Comparison of ENCODE assay signal across 10 mouse cellular contexts in genomic region chr5:146158326-146158725, GRCm38 (mm10). TPM values are rescaled to one million over a fixed set of nuclear protein-coding genes. Genes with fewer than 3 reads are reported as not detected.
DNase-seq lines count a peak whose midpoint lies in the region.
"Not testable (repeated sequence)": the region's sequence is repeated elsewhere in the genome, so short reads cannot be mapped to it uniquely, and the experiment has no call there.
"Had no signal": no experiment of that assay in that cellular context is flagged by ENCODE, and none has a peak within 500 bp of the region (broad histone marks: within the 10 kb centered on the region; RNA-seq: fewer than 3 reads in every experiment).

No protein-coding gene starts in this region.

- not testable (repeated sequence) for H3K4me3 ChIP-seq in heart, embryonic 10.5 days

- not testable (repeated sequence) for H3K36me3 ChIP-seq in heart, embryonic 10.5 days

- H3K9me3 ChIP-seq in heart, embryonic 10.5 days = not testable (repeated sequence)

- DNase-seq in heart, adult 11 months = peak; percentile 43
- peak; percentile 64 for DNase-seq in heart, embryonic 10.5 days (ENCODE audit: low spot score)

- not testable (repeated sequence) for H3K27ac ChIP-seq in heart, embryonic 10.5 days

- H3K27me3 ChIP-seq in heart, embryonic 10.5 days (ENCODE audit: insufficient read depth, poor library complexity, severe bottlenecking) = not testable (repeated sequence)

- whole genome bisulfite sequencing in heart, embryonic 10.5 days = 82% methylated on average over 4 of the region's 4 CpGs

- H3K4me1 ChIP-seq in heart, embryonic 10.5 days = not testable (repeated sequence)

RNA-seq across cellular contexts. Expression of gene Gm5565, which starts 2.0 kb away (rescaled TPM):
- polyA plus RNA-seq in heart, embryonic 10.5 days (2016; fragmentation: Nextera tagmentation; extraction: Ambion mirVana) = not detected in 2 replicates
- polyA plus RNA-seq: activated CD4-positive, CD25-positive, alpha-beta regulatory T cell, adult 4 months; adrenal gland, adult 2 months; brain, embryonic 14.5 days; C2C12; CD4-positive, CD25-positive, alpha-beta regulatory T cell, adult 4 months; cerebellum, adult 2 months; G1E; Patski had no signal

RNA-seq across cellular contexts. Expression of gene Gm6309, which starts 12.2 kb away (rescaled TPM):
- not detected in 2 replicates for polyA plus RNA-seq in heart, embryonic 10.5 days (2016; fragmentation: Nextera tagmentation; extraction: Ambion mirVana)
- polyA plus RNA-seq: activated CD4-positive, CD25-positive, alpha-beta regulatory T cell, adult 4 months; adrenal gland, adult 2 months; brain, embryonic 14.5 days; C2C12; CD4-positive, CD25-positive, alpha-beta regulatory T cell, adult 4 months; cerebellum, adult 2 months; G1E; Patski had no signal

RNA-seq across cellular contexts. Expression of gene 1700001J03Rik, which starts 26.8 kb away (rescaled TPM):
- not detected in 2 replicates for polyA plus RNA-seq in heart, embryonic 10.5 days (2016; fragmentation: Nextera tagmentation; extraction: Ambion mirVana)
- polyA plus RNA-seq: C2C12, G1E, Patski had no signal
